Mouse (Mus musculus) thymus, postnatal 25 days (tissue): ENCODE data around the gene Kctd2.
A peak's percentile ranks its signal among the peaks of the same experiment; 100 is the strongest.

Experiments used
- DNase-seq: peaks from one replicate; pipeline ENCODE4 v3.0.0; 2022

Gene Kctd2

DNA sequence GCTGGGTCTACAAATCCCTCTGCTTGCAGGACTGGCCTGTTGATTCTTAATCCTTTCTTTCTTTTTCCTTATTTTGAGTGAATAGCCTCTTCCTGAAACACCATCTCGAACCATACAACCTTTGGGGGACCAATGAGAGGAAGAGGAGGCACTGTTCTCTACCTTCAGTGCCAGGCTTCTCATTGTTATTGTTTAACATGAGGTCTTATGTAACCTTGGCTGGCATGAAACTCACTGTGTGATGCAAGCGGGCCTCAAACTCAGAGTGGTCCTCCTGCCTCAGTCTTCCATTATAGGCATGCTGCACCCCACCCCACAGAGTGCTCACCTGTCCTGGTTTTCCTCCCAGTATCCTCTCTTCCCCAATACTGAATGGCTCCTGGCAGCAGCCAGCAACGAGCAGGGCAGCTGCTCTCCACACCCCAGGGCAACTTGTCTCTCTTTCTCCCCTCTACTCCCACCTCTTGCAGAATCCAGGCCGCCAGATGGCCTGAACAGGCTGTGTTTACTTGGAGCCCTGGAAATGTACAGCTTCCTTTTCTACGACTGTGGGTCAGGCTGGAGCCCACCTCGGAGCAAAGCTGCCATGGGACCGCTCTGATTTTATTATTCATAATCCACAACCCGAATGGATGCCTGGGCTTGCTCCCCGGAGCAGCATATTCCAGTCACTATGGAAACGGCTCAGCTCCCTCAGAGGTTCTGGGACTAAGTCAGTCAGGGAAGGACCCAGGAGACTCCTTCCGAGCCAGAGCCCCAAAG is 19.1 kb upstream of the Kctd2 start:
- DNase-seq, result no peak

DNA sequence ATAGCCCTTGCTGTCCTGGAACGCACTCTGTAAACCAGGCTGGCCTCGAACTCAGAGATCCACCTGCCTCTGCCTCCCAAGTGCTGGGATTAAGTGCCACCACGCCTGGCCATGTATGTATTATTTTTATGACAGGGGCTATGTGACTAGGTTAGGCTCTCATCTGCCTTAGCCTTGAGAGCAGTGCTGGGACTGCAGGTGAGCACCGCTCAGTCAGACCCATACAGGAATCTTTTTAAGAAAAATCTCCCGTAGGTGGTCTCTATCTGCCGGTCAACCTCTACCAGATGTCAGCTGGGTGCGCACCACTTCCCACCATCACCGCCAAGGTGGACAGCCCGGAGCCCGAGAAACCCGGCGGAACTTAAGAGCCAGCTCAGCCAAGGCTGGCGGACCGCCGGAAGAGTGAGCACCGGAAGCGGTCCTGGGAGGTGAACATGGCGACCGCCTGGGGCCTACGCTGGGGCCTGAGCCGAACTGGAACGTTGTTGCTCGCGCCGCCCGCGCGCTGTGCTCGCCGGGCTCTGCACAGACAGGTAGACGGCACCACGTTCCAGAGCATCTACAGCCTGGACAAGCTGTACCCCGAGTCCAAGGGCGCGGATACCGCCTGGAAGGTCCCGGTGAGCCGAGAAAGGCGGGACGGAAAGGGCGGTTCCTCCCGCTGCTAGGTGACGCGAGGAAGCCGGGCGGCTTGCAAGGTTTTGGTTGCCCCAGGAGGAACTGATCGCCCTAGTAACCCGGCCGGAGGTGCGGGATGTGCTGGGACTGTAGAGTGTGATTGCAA is 16.4 kb upstream of the Kctd2 start, which contains the start of gene Mrpl58:
Gene Mrpl58, plus strand, starts transcription at position 415 of the 787 bp plus-strand sequence.
- DNase-seq, result peak; percentile 89

- peak; percentile 44 for DNase-seq
Measured at GRCm38 (mm10) chr11:115405723-115406122, 14.2 kb upstream of the Kctd2 start.

DNA sequence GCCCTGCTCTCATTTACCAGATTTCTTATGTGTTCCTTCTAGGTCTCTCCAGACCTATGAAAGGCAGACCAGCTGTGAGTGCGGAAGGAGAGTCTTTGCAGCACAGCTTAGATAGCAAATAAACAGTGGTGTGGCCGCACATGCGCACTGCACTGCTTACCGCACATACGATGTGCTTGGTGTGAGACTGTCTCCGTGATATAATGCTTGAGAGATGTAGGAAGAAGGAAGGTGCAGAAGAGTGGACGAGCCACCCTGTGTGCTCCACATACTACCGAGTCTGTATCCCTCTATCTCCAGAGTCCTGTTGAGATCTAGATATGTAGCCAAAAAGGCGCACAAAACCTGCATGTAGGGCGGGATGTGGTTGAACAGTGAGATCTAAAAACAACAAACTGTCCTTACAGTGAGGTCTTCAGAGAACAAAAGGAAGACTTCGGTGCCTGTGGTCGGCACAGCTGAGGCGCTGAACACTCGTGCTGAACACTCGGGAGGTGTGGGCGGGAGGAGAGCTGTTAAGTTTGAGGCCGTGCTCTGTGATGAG is 13.0 kb upstream of the Kctd2 start:
- DNase-seq, result peak; percentile 86

GRCm38 (mm10) chr11:115408266-115408920 is 11.5 kb upstream of the Kctd2 start:
- DNase-seq, result peak; percentile 80

- no peak for DNase-seq
Measured at GRCm38 (mm10) chr11:115409556-115409955, 10.4 kb upstream of the Kctd2 start.

GRCm38 (mm10) chr11:115420336-115421190 is 635 bp downstream of the Kctd2 start:
- DNase-seq, result peak; percentile 67

DNA sequence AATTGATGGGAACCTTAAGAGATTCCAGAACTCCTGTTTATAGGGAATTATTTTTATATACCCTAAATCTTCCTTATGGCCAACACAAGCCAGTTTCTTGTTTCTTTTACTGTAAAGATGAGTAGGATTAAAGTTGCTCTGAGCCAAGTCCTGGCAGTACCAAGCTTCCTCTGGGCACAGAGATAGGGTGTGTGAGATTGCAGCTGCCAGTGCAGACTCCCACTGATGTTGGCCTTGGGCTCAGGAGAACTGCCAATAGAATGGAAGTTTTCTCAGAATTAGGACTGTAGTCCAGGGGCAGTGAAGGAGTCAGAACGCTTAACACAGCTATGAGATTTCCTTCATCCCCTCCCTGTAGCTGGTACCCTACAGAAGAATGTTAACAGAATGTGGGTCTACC is 1.4 kb downstream of the Kctd2 start:
- no peak for DNase-seq

DNA sequence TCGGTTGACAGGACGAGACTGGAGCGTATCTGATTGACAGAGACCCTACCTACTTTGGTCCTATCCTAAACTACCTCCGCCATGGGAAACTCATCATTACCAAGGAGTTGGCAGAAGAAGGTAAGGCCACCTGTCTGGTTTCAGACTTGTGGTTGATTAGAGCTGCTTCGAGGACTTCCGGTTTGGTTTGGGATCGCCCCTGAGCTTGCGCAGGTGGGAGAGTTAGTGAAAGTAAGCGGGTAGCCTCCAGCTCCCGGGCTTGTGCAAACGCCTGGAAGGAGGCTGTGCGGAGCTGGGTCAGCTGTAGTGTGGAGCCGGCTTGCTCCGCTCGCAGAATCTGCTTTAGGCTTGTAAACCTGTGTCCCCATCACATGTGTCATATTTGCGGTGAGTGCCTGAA is 2.0 kb downstream of the Kctd2 start:
- peak; percentile 42 for DNase-seq

- DNase-seq, result no peak
Measured at GRCm38 (mm10) chr11:115423091-115423490, 3.2 kb downstream of the Kctd2 start.

DNA sequence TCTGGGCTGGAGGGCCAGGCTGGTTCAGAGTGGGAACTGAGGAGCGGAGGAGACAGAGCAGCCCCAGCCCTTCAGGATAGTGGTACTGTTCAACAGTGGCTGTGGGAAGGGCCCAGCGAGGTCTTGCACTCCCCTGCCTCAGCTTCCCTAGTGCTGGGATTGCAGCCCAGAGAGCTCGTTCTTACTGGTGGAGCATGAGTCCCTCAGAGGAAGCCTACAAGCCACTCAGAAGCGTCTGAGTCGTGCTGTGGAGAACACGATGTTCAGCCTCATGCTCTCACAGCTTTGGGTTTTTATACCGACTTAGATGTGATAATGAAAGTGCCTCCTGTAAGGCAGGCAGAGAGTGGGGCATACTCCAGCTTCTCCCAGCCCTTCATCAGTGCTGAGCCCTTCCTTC is 4.7 kb downstream of the Kctd2 start:
- peak; percentile 47 for DNase-seq

DNA sequence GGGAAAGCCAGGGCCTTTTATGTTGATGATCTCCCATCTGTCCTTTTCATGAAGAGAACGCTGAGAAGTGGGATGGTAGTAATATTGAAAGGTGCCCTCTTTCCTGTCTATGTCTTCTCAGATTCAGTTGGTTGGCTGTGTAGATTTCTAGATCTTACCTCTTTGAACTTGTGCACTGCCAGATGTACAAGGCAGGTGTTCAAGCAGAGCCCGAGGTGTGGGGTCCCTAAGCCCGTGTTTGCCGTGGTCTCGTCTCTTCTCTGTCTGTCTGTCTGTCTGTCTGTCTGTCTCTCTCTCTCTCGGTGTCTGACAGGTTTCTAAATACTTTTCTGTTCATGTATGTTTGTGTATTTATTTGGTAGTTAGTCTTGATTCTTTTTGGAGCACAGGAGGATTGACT is 5.7 kb downstream of the Kctd2 start:
- peak; percentile 62 for DNase-seq

DNA sequence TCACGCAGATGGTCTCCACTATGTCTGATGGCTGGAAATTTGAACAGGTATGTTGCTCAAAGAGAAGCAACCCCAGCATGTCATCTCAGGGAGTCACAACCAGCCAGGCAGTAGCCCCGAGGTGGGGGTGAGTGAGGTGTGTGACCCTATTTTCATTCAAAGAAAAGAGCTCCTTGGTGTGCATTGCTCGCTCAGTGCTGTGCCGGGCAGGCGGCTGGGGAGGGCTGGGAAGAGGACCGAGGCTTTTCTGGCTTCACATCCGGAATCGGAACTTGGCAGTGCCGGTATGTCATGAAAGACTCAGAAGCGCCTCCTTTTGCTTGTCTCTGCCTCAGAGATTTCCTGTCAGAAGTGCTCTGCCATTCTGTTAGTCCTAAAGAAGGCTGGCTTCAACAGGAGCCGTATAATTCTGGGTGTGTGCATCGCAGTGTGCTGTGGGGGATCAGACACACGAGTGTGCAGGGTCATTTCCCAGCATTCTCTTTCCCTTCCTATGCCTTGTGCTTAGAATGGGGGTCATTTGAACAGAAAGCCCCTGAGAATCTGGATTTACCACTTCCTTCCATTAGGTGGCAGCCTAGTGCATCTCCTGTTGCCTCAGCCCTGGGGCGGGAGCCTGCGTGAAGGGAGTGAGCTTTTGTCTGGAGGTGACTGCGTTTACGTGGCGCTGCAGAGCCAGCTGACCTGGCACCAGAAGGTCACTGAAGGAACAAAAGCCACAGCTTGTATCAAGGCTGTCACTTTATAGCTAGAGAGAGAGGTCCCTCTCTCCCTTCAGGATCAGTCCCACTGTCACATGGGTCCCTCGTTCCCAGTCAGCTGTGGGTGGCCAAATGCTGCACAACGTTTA is 7.8 kb downstream of the Kctd2 start:
- peak; percentile 85 for DNase-seq

DNA sequence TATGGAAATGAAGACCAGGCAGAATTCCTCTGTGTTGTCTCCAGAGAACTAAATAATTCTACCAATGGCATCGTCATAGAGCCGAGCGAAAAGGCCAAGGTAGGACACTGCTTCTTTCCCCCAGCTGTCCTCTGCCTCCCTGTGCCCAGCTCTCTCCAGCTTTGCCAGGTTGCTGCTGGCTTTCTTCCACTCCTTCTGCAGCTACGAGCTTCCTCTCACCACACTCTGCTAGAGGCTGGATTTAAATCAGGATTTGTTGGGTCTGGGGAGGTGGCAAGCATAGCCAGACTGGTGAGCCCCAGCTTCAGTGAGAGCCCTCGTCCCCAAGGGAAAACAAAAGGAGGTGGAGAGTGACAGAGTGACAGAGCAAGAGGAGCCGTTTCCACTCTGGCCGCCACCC is 9.4 kb downstream of the Kctd2 start:
- DNase-seq, result no peak

- DNase-seq, result no peak
Measured at GRCm38 (mm10) chr11:115430561-115430960, 10.6 kb downstream of the Kctd2 start.

GRCm38 (mm10) chr11:115432814-115433213 is 12.9 kb downstream of the Kctd2 start:
- DNase-seq, result no peak

- no peak for DNase-seq
Measured at GRCm38 (mm10) chr11:115433342-115433741, 13.4 kb downstream of the Kctd2 start.

DNA sequence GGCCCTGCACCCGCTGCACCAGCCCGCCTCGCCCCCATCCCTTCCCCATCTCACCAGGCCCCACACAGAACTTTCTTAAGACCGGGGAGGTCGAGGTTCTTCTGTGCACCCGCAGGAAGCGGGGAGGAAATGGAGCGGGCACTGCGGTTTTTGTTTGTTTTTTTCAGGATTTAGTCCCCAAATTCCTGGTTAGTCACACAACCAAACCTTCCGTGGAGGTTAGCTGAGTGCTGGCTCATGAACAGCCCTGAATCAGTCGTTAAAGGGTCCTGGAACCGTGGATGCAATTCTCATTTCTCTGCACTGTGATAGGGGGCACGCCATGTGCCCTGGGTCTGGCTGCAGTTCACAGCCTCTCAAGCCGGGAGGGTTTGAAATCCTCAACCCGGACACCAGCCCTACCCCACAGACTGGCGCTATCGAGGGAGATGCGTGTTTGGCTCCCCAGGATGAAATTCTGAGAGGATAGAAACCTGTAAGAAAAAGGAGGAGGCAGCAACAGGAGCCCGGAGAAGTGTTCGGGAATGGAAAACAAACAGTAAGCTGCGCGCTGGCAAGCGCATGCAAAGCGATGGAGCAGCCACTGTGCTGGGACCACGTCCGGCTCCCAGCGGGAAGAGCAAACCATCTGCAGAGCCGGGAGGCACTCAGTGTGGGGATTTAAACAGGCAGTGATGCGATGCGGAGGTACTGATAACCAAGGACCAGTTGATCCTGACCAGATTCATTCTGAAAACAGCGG is 15.8 kb downstream of the Kctd2 start:
- no peak for DNase-seq

DNA sequence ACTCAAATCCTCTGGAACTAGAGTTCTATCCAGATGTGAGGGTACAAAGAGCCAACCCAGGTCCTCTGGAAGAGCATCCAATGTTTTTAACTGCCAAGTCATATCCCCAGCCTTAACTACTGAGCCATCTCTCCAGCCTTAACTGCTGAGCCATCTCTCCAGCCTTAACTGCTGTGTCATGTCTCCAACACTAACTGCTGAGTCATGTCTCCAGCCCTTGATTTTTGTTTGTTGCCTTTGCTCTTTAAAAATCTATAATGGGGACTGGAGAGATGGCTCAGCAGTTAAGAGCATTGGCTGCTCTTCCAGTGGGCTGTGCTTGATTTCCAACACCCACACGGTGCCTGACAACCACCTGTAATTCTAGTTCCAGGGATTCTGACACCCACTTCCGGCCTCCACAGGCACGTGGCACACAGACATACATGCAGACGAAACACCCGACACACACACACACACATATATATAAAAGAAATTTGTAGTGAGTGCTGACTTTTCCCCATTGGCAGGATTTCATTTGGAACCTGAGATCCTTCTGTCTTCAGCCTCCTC is 17.7 kb downstream of the Kctd2 start:
- DNase-seq, result no peak

- no peak for DNase-seq
Measured at GRCm38 (mm10) chr11:115439326-115439725, 19.4 kb downstream of the Kctd2 start.
